Mouse (Mus musculus): Measurements from ENCODE around the gene Apold1. TPM values are rescaled to one million over a fixed set of nuclear protein-coding genes. Genes with fewer than 3 reads are reported as not detected.

Gene Apold1
- polyA plus RNA-seq (2015; fragmentation: Nextera tagmentation; extraction: Ambion mirVana) = 3.6 and 4.1 TPM in 2 replicates

GRCm38 (mm10) chr6:134981231-134982062 is at the start of gene Apold1:
Gene Apold1, plus strand, starts transcription at chr6:134981718.
- 40% methylated on average over 22 of the region's 22 CpGs for WGBS
- Histone ChIP-seq H3K27me3 (no peaks in the 10 kb centered on the region), H3K4me1 (replicated peaks) (peaks cover 24% of the 10 kb centered on the region), H3K9ac (no peak within 1 kb of the TSS), H3K4me3 (peak within 1 kb of the TSS; percentile 17; the same call in 1 of the 2 replicates), H3K36me3 (no peaks in the 10 kb centered on the region), H3K4me2 (peak within 1 kb of the TSS; percentile 46), H3K9me3 (no peaks in the 10 kb centered on the region), H3K27ac (replicated peaks) (0 out of 2 replicates have a peak within 1 kb of the TSS, but pooled peaks have one; percentile 30)
- no peak for ATAC-seq (ENCODE audit: low FRiP score, low read depth)

GRCm38 (mm10) chr6:134932486-134933206 is 48.9 kb upstream of the Apold1 start:
- H3K36me3 ChIP-seq = no peaks in the 10 kb centered on the region
- no peak overlapping the region for H3K4me3 ChIP-seq
- 75% methylated on average over 12 of the region's 12 CpGs for WGBS
- no peak overlapping the region for H3K9ac ChIP-seq
- H3K9me3 ChIP-seq = no peaks in the 10 kb centered on the region
- peaks cover 9% of the 10 kb centered on the region for H3K4me1 ChIP-seq (replicated peaks)
- ATAC-seq (ENCODE audit: low FRiP score, low read depth) = no peak
- H3K4me2 ChIP-seq = peak overlapping the region; percentile 8; the same call in 1 of the 2 replicates
- H3K27me3 ChIP-seq = no peaks in the 10 kb centered on the region
- H3K27ac ChIP-seq (replicated peaks) = no peak overlapping the region

- Histone ChIP-seq H3K4me3 (no peak overlapping the region), H3K4me1 (replicated peaks) (peaks cover 6% of the 10 kb centered on the region), H3K9ac (no peak overlapping the region), H3K9me3 (no peaks in the 10 kb centered on the region), H3K27ac (replicated peaks) (no peak overlapping the region), H3K36me3 (no peaks in the 10 kb centered on the region), H3K27me3 (no peaks in the 10 kb centered on the region), H3K4me2 (no peak overlapping the region)
- 84% methylated on average over 2 of the region's 2 CpGs for WGBS
- no peak for ATAC-seq (ENCODE audit: low FRiP score, low read depth)
Observed at GRCm38 (mm10) chr6:134933207-134933558, 48.3 kb upstream of the Apold1 start.

DNA sequence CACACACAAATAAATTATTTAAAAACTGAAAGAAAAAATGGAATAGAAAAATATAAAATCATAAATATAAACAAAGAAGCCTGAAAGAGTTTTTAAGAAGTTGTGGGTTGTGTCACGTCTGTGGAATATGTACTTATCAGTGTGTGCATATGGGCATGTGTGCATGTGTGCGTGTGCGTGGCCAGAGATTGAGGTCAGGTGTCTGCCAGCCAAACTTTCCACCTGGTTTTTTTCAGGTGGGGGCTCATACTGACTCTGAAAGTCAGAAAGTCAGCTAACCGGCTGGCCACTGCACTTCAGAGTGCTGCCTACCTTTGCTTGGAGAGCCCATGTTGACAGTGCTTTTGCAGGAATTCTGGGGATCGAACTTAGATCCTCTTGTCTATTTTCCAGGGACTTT is 47.2 kb upstream of the Apold1 start:
- Histone ChIP-seq H3K4me1 (replicated peaks) (peaks cover under 1% of the 10 kb centered on the region), H3K4me3 (no peak overlapping the region), H3K27ac (replicated peaks) (no peak overlapping the region), H3K4me2 (no peak overlapping the region), H3K36me3 (no peaks in the 10 kb centered on the region), H3K9me3 (no peaks in the 10 kb centered on the region), H3K9ac (no peak overlapping the region), H3K27me3 (no peaks in the 10 kb centered on the region)
- ATAC-seq (ENCODE audit: low FRiP score, low read depth) = no peak
- WGBS = 98% methylated on average over 5 of the region's 5 CpGs

DNA sequence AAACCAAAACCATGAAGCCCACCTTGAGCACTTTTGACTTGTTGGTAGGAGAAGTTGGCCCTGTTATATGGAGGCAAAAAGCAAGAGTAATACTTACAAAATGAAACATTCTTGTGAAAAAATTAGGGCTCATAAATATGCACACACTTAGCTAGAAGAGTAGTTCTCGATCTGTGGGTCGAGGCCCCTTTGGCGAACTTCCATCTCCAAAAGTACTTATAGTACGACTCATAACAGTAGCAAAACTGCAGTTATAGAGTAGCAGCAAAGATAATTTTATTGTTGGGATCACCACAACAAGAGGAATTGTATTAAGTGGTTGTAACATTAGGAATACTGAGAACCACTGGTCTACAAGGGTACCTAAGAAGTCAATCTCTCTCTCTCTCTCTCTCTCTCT is 41.7 kb upstream of the Apold1 start:
- H3K27me3 ChIP-seq = no peaks in the 10 kb centered on the region
- H3K36me3 ChIP-seq = no peaks in the 10 kb centered on the region
- 92% methylated on average over 4 of the region's 4 CpGs for WGBS
- H3K9me3 ChIP-seq = no peaks in the 10 kb centered on the region
- no peaks in the 10 kb centered on the region for H3K4me1 ChIP-seq (replicated peaks)
- no peak overlapping the region for H3K4me2 ChIP-seq
- H3K9ac ChIP-seq = no peak overlapping the region
- no peak overlapping the region for H3K4me3 ChIP-seq
- no peak overlapping the region for H3K27ac ChIP-seq (replicated peaks)
- ATAC-seq (ENCODE audit: low FRiP score, low read depth) = no peak

GRCm38 (mm10) chr6:134943759-134944407 is 37.6 kb upstream of the Apold1 start:
- Histone ChIP-seq H3K36me3 (no peaks in the 10 kb centered on the region), H3K4me2 (no peak overlapping the region), H3K9me3 (no peaks in the 10 kb centered on the region), H3K4me1 (replicated peaks) (no peaks in the 10 kb centered on the region), H3K4me3 (no peak overlapping the region), H3K9ac (no peak overlapping the region), H3K27me3 (no peaks in the 10 kb centered on the region), H3K27ac (replicated peaks) (no peak overlapping the region)
- no peak for ATAC-seq (ENCODE audit: low FRiP score, low read depth)
- WGBS = 80% methylated on average over 13 of the region's 13 CpGs

DNA sequence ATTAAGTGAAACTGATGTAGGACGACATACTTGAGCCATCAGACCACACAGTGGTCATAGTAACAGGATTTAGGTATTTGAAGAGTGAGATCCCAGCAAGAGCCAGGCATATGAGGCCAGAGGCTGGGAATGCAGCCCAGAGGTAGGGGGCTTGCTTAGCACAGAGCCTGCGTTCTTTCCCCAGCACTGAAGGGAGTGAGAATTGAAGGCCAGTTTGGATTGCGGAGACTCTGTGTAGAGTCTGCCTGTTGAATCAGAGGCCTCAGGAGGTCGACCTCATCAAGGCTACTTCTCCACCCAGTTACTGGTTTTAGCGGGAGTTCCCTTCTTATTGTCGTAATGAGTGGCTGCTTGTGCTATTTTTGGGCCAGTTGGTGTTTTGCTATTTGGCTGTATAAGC is 35.5 kb upstream of the Apold1 start:
- H3K9me3 ChIP-seq = no peaks in the 10 kb centered on the region
- no peaks in the 10 kb centered on the region for H3K36me3 ChIP-seq
- H3K27ac ChIP-seq (replicated peaks) = no peak overlapping the region
- no peak for ATAC-seq (ENCODE audit: low FRiP score, low read depth)
- H3K4me1 ChIP-seq (replicated peaks) = no peaks in the 10 kb centered on the region
- no peak overlapping the region for H3K4me3 ChIP-seq
- H3K27me3 ChIP-seq = no peaks in the 10 kb centered on the region
- no peak overlapping the region for H3K9ac ChIP-seq
- H3K4me2 ChIP-seq = no peak overlapping the region
- WGBS = 75% methylated on average over 6 of the region's 6 CpGs

DNA sequence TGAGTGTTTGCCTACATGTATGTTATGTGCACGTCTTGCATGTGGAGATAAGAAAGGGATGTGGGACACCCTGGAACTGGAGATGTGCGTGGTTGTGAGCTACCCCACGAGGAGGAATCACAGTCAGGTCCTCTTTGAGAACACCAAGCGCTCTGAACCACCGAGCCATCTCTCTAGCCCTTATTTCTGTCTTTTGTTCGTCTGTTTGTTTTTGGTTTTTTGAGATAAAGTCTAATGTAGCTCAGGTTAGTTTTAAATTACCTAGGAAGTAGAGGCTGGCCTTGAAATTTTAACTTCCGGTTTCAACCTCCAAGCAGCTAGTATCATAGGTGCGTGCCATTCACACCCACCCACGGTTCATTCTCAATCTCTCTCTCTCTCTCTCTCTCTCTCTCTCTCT is 34.7 kb upstream of the Apold1 start:
- ATAC-seq (ENCODE audit: low FRiP score, low read depth) = no peak
- Histone ChIP-seq H3K27me3 (no peaks in the 10 kb centered on the region), H3K4me3 (no peak overlapping the region), H3K36me3 (no peaks in the 10 kb centered on the region), H3K9me3 (no peaks in the 10 kb centered on the region), H3K4me2 (no peak overlapping the region), H3K9ac (no peak overlapping the region), H3K27ac (replicated peaks) (no peak overlapping the region), H3K4me1 (replicated peaks) (no peaks in the 10 kb centered on the region)
- WGBS = 85% methylated on average over 9 of the region's 9 CpGs

GRCm38 (mm10) chr6:134947311-134948087 is 34.0 kb upstream of the Apold1 start:
- Histone ChIP-seq H3K27ac (replicated peaks) (no peak overlapping the region), H3K4me1 (replicated peaks) (no peaks in the 10 kb centered on the region), H3K4me2 (no peak overlapping the region), H3K36me3 (no peaks in the 10 kb centered on the region), H3K9ac (no peak overlapping the region), H3K9me3 (no peaks in the 10 kb centered on the region), H3K27me3 (no peaks in the 10 kb centered on the region), H3K4me3 (no peak overlapping the region)
- peak; percentile 38; the same call in 1 of the 2 replicates for ATAC-seq (ENCODE audit: low FRiP score, low read depth)
- WGBS = 48% methylated on average over 13 of the region's 13 CpGs

GRCm38 (mm10) chr6:134948522-134949061 is 32.9 kb upstream of the Apold1 start:
- no peaks in the 10 kb centered on the region for H3K4me1 ChIP-seq (replicated peaks)
- H3K27ac ChIP-seq (replicated peaks) = no peak overlapping the region
- H3K9me3 ChIP-seq = no peaks in the 10 kb centered on the region
- no peak for ATAC-seq (ENCODE audit: low FRiP score, low read depth)
- 72% methylated on average over 11 of the region's 11 CpGs for WGBS
- no peak overlapping the region for H3K4me2 ChIP-seq
- no peak overlapping the region for H3K4me3 ChIP-seq
- no peaks in the 10 kb centered on the region for H3K36me3 ChIP-seq
- H3K9ac ChIP-seq = no peak overlapping the region
- H3K27me3 ChIP-seq = no peaks in the 10 kb centered on the region

DNA sequence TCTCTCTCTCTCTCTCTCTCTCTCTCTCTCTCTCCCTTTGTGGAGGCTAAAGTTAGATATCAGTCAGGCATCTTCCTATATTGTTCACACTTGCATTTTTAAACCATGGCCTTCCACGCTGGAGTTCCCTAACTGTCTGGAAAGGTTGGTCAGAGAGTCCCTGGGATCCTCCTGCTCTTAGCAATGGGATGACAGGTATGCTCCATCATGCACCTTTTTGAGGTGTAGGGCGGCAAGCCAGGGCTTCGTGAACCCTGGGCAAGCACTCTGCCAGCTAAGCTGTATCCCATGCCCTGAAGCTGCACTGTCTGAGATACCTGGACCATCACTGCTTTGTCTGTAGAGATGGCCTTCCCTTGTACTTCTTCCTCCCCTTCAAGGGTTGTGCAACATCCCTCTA is 32.3 kb upstream of the Apold1 start:
- no peaks in the 10 kb centered on the region for H3K9me3 ChIP-seq
- WGBS = 91% methylated on average over 3 of the region's 3 CpGs
- no peak for ATAC-seq (ENCODE audit: low FRiP score, low read depth)
- no peaks in the 10 kb centered on the region for H3K4me1 ChIP-seq (replicated peaks)
- no peak overlapping the region for H3K4me2 ChIP-seq
- no peak overlapping the region for H3K27ac ChIP-seq (replicated peaks)
- H3K27me3 ChIP-seq = no peaks in the 10 kb centered on the region
- H3K9ac ChIP-seq = no peak overlapping the region
- H3K36me3 ChIP-seq = no peaks in the 10 kb centered on the region
- no peak overlapping the region for H3K4me3 ChIP-seq
